Mouse (Mus musculus): ENCODE measurements at regions not wholly inside any gene's neighbourhood (a gene's known extent, or its start where the extent isn't known, plus 50 kb on each side); places are given as distances from the start of the nearest gene placed in this dataset.

DNA sequence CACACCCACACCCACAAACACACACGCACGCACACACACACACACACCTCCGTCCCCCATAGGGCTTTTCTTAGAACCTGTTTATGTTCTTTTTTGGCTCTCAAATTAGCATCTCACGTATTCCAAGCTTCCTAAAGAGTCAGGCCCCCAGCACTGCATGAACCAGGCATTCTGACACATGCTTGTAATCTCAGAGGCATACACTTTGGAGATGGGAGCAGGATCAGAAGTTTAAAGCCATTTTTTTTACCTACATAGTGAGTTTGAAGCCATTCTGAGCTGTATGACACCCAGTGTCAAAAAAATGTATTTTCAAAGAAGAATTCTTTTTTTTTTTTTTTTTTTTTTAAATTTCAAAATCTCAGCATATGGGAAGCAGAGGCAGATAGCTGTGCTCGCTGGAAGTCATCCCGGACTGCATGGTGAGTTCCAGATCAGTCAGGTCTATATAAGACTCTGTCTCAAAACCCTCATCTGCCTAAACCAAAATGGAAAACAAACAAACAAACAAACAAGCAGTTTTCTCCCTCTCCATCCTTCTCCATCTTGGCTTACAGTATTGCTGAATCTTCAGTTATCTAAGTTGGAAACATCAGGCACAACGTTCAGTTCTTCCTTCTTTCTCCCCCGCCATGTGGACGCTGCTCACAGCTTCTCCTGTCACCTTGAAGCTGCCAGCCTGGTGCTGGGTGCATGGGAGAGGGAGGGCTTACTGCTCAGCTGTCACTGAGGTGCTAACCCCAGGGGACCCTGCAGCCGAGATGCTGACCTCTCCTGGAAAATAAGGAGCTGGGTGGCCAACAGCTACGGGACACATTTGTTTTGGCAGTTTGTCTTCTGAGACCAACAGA is 78.4 kb downstream of the Klf5 start:
- TF ChIP-seq EP300 (IDR thresholded peaks at IDR 0.05; ENCODE audit: low read depth) (no peak), CTCF (IDR thresholded peaks at IDR 0.05; ENCODE audit: low read depth) (no peak)

Data from heart, postnatal 0 days (tissue).